Mouse (Mus musculus): ENCODE data around the gene Mrpl36.

Gene Mrpl36

DNA sequence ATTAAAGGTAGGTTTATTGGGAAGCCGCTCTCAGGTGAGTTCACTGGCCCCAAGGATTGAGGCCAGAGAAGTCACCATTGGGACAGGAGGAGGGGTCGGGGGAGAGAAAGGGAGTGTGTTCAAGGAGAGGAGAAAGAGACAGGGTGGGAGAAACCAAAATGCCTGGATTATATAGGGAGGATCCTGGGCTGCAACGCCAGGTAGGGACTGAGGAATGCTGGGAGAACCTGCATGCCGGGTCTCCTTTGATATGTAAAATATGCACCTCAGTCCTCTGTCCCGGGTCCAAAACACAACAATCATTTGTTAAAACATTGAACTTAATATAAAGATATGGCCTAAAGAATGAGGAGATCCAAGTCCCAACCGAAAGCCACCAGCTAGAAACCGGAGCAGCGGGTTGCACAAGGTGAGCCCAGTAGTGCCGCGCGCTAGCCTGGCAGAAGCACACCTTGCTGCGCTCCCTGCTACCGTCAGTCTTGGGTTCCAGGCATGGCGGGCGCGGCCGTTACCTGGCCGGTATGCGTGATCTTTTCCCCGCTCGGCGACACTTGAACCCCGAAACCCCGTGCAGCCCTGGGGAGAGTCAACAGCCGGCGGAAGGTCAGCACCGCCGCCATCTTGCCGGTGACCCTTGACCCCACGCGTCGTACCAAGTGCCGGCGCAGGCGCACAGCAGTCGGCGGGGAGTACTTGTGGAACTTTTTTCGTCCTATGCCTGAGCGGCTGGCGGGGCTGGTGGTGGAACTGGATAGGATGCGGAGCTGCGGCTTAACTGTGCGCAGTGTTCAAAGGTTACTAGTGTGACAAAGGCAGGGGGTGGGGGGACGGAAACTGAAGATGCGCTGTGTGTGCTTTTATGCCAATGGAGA, at the start of gene Mrpl36, which contains the start of gene Ndufs6:
Gene Mrpl36 (plus strand): TSS at position 687 of the 872 bp plus-strand sequence.
Gene Ndufs6 (minus strand): TSS at position 716 of the 872 bp plus-strand sequence.
- DNase-seq (ENCODE audit: inconsistent ontology term): peak; percentile 91

- DNase-seq (ENCODE audit: inconsistent ontology term): no peak
These were observed 49.1 kb upstream of the Mrpl36 start for GRCm38 (mm10) chr13:73279196-73279595.

GRCm38 (mm10) chr13:73282407-73282806, 45.9 kb upstream of the Mrpl36 start:
- no peak for DNase-seq (ENCODE audit: inconsistent ontology term)

DNA sequence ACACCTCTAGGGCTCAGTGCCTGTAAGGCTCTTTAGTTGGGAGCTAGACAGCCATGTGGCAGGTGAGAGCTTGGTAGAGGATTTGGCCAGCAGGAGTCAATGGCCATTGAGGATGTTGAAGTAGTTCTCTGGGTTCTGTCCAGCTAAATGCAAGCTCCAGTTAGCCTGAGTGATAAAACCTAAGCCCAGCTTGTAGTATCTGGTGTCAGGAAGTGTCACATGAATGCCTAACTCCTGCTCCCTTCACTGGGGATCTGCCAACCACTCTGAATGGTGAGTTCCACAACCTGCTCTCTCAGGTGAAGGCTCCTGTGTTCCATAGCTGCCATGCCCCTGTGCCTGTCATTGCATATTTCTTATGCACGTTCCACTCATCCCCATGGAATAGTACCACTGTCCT, 44.8 kb upstream of the Mrpl36 start:
- no peak for DNase-seq (ENCODE audit: inconsistent ontology term)

DNA sequence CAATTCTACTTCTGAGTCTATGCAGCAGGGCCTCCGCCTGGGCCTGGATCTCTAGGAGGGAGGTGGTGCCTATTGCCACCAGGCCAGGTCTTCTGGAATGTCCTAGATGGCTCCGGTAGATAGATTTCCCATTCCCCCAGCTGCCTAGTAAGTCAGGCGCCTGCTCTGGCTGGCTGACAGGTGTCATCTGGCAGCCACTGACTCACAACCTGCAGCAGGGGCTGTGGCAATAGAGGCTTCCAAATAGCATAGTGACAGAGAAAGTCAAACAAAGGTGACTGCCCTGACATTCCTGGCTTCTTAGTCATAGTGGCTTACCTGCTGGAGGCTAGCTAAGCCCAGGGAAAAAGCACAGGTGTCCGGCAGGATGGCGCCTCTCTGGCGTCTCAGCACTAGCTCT, 38.1 kb upstream of the Mrpl36 start:
- DNase-seq (ENCODE audit: inconsistent ontology term): no peak

GRCm38 (mm10) chr13:73291102-73291501, 37.2 kb upstream of the Mrpl36 start:
- no peak for DNase-seq (ENCODE audit: inconsistent ontology term)

DNA sequence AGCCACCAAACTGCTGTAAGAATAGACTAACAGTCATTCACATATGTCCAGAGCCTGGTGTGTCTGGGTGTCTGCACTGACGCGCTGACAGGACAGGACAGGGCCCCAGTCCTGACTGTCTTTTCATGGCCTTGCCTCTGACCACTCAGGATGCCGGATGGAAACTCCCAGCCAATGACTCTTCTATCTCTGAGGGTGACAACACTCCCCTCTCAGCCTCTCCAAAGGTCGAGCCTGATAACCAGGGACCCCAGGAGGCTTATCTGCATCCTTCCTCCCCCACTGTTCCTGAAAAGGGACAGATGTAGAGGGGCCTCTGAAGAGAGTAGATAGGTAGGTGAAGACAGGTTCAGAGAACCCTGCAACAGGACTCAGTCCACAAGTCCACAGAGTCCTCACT, 29.6 kb upstream of the Mrpl36 start:
- no peak for DNase-seq (ENCODE audit: inconsistent ontology term)

GRCm38 (mm10) chr13:73299322-73299721, 29.0 kb upstream of the Mrpl36 start:
- DNase-seq (ENCODE audit: inconsistent ontology term): no peak

GRCm38 (mm10) chr13:73304729-73305128, 23.6 kb upstream of the Mrpl36 start:
- DNase-seq (ENCODE audit: inconsistent ontology term): no peak

DNA sequence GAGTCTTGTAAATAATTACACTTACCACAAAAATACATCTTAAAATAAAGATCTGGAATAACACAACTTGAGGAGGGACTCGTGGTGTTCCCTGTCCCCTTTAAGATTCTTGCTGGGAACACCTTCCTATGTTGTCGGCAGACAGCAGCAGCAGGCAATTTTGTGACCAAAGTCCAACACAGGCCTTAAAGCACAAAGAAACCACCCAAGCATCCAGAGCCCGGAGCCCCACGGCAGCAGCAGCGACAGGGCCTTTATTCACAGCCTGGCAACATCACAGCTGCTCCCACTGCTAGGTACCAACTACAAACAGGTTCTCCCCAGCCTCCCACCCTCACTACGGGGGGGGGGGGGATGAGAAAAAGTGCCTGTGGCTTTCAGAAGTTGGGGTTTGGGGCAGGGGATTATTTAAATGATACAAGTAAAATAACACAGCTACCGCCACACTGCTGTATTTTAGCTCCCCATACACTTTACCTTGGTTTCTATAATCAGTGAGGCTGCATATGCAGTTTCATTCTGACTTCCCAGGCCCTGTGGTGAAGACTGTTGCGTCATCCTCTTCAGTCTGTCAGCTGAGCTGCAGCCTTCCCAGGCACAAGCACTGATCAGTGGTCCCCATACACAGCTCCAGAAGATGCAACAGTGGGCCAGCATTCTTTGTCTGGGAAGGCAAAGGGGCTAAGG, 22.8 kb upstream of the Mrpl36 start:
- DNase-seq (ENCODE audit: inconsistent ontology term): no peak

GRCm38 (mm10) chr13:73306085-73306410, 22.3 kb upstream of the Mrpl36 start:
- no peak for DNase-seq (ENCODE audit: inconsistent ontology term)

GRCm38 (mm10) chr13:73306430-73306829, 21.9 kb upstream of the Mrpl36 start:
- DNase-seq (ENCODE audit: inconsistent ontology term): no peak

- DNase-seq (ENCODE audit: inconsistent ontology term): peak; percentile 38
These were observed 18.0 kb upstream of the Mrpl36 start for GRCm38 (mm10) chr13:73310183-73310929.

DNA sequence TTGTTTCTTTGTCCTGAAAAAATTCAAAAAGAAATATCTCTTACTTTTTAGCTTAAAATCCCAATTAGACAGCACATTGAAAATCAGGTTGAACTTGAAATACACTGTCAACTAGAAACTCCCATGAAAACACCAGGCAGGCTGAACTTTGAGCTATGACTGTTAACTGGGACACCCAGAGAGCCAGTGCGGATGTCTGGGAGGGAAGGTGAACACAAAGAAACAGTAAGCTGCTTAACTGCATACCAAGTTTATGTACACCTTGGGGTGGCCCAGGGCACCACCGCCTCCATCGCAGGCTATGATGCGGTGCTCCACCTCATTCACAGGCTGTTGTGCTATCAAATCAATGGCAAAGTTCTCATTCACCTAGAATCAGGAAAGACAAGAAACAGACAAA, 8.3 kb upstream of the Mrpl36 start:
- no peak for DNase-seq (ENCODE audit: inconsistent ontology term)

DNA sequence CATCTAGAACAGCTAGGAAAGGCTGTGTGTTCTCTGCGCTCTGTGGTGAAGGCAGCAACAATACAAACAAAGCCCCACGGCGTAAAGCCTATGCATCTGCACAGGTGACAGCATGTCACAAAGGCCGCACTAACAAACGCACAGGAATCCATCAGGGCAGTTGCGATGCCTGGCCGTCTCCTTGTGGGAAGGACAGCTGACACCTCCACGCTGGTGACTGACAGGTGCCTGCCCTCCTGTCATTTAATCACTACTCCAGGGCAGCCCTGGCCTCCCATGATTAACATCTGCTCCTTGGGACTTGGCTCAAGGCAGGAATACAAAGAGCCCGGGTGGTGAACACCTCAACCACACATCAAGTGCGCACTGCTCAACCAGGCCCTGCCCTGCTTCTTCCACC, 5.7 kb upstream of the Mrpl36 start:
- DNase-seq (ENCODE audit: inconsistent ontology term): no peak

DNA sequence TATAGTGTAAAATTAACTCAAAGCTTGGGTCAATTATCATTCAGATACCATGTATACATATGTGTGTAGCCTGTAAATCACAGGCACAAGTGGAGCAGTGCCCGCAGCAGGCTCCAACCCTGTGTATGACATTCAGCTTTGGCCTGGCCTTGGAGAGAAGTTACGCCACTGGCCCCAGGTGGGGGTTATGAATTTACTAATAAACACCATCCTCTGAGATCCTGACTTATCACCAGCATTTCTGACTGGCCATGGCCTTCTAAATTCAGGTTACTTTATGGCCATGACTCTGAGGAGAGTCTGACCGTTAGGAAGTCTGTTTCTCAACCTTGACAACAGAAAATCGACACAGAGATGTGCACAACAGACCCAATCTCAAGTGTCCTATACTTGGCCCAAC, 4.9 kb upstream of the Mrpl36 start:
- no peak for DNase-seq (ENCODE audit: inconsistent ontology term)

- DNase-seq (ENCODE audit: inconsistent ontology term): peak; percentile 87
These were observed 2.7 kb downstream of the Mrpl36 start for GRCm38 (mm10) chr13:73330844-73331501.

- no peak for DNase-seq (ENCODE audit: inconsistent ontology term)
These were observed 3.4 kb downstream of the Mrpl36 start for GRCm38 (mm10) chr13:73331736-73332135.

DNA sequence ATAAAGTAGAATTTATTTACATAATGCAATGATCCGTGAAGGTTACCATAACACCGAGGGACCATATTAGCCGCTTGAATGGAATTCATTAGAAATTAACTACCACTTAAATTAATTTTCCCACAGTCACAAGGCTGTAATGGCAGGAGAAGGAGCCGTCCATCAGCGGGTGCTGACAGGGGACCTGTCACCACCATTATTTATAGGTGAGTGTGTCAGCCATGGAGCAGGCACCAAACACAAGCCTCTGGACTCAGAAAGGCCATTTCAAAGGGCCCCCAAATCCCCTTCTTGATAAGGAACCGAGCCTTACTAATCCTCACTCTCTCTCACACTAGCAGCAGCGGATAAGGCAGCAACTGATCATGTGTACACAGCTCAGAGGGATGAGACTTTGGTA, 8.4 kb downstream of the Mrpl36 start:
- no peak for DNase-seq (ENCODE audit: inconsistent ontology term)

GRCm38 (mm10) chr13:73345102-73345890, 17.0 kb downstream of the Mrpl36 start:
- no peak for DNase-seq (ENCODE audit: inconsistent ontology term)

DNA sequence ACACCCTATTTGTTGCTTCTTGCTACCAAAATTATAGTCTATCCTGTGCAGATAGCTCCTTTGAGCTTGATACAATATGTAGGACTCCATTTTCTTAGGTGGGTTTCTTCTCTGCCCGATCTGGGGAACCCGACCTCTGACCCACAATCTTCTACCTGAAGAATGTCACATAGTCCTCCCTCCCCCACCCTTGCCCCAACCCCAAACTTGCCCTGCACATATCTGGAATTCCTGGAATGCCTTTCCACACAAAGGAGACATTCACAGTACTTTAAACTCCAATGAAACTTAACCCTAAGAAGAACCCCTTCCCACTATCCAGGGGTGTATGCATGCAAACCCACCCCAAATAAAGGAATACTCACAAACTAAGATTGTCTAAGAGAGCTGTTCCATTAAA, 17.8 kb downstream of the Mrpl36 start:
- peak; percentile 73 for DNase-seq (ENCODE audit: inconsistent ontology term)
